Mouse (Mus musculus): ENCODE measurements at regions not wholly inside any gene's neighbourhood (a gene's known extent, or its start where the extent isn't known, plus 50 kb on each side); places are given as distances from the start of the nearest gene placed in this dataset.

DNA sequence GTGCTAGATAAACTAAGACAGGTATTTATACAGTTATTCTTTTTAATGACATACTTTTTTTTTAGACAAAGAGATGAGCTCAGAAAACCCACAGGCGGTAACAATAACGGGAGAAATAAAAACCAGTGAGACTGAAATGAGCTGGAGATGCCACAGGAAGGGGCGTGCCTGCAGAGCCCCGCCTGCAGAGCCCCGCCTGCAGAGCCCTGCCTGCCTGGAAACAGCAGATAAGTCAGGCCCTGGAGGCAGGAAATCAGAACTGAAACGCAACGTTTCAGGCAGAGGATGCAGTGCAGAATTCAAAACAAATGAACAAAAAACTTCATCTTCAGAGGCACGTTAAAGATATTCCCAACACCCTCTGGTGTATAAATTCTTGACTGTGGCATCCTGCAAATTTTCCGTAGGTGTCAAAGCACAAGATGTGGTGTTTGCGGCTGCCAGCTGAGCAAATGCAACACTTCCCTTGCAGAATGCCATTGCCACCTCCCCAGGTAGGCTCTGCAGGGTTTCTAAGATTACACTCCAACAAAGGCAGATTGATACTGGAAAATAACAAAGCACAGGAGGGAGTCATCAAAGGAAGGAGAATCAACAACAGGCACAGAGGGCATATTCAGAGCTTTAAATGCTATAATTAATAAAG lies 81.0 kb downstream of the Gm10604 start:
- TF ChIP-seq CTCF (IDR thresholded peaks at IDR 0.05) = 0 out of 2 replicates have a peak, but pooled peaks have one; percentile 7
- TF ChIP-seq EP300 (IDR thresholded peaks at IDR 0.05) = no peak

Data from lung, postnatal 0 days (tissue).